ENCODE assay signal across 19 mouse cellular contexts in genomic region chr6:5097309-5097708, GRCm38 (mm10).
"Had no signal": no experiment of that assay in that cellular context is flagged by ENCODE, and none has a peak within 500 bp of the region (broad histone marks: within the 10 kb centered on the region; RNA-seq: fewer than 3 reads in every experiment).

No protein-coding gene starts in this region.

- H3K4me2 ChIP-seq: liver, embryonic 13.5 days; liver, embryonic 15.5 days; lung, embryonic 15.5 days; midbrain, embryonic 12.5 days; neural tube, embryonic 13.5 days had no signal

- H3K4me3 ChIP-seq: liver, embryonic 13.5 days; liver, embryonic 15.5 days; lung, embryonic 15.5 days; midbrain, embryonic 12.5 days; neural tube, embryonic 13.5 days had no signal

- H3K4me1 ChIP-seq: liver, embryonic 15.5 days; midbrain, embryonic 12.5 days had no signal

- H3K27me3 ChIP-seq: liver, embryonic 13.5 days; liver, embryonic 15.5 days; lung, embryonic 15.5 days; midbrain, embryonic 12.5 days; neural tube, embryonic 13.5 days had no signal

- DNase-seq: liver, embryonic 13.5 days; liver, postnatal 0 days; lung, adult 2 months; lung, postnatal 14 days; lung, postnatal 36 days; midbrain, embryonic 14.5 days; right cerebral cortex, postnatal 14 days; right cerebral cortex, postnatal 4 days; spleen, adult 18-20 months; thymus, adult 18-20 months; thymus, postnatal 14 days; thymus, postnatal 36 days had no signal

- H3K27ac ChIP-seq: liver, embryonic 13.5 days; liver, embryonic 15.5 days; lung, embryonic 15.5 days; macrophage; midbrain, embryonic 12.5 days; neural tube, embryonic 13.5 days had no signal

- ATAC-seq: liver, postnatal 0 days; lung, postnatal 0 days; midbrain, embryonic 16.5 days had no signal

- H3K9ac ChIP-seq: liver, embryonic 13.5 days; liver, embryonic 15.5 days; liver, postnatal 0 days; lung, embryonic 15.5 days; midbrain, embryonic 12.5 days; neural tube, embryonic 13.5 days had no signal

- H3K9me3 ChIP-seq: liver, embryonic 13.5 days; liver, embryonic 15.5 days; lung, embryonic 15.5 days; midbrain, embryonic 12.5 days; neural tube, embryonic 13.5 days had no signal

- H3K36me3 ChIP-seq: liver, embryonic 13.5 days; liver, embryonic 15.5 days; lung, embryonic 15.5 days; midbrain, embryonic 12.5 days; neural tube, embryonic 13.5 days had no signal
